Mouse (Mus musculus) lung, embryonic 14.5 days (tissue): ENCODE measurements around the gene Odr4. TPM values are rescaled to one million over a fixed set of nuclear protein-coding genes. Genes with fewer than 3 reads are reported as not detected.

Experiments
- ATAC-seq: fragments of 200-750 bp; cut with Nextera tagmentation; 2 replicates; pipeline ENCODE4 v1.8.0; 2017; ENCODE audit warnings: mild to moderate bottlenecking, moderate TSS enrichment, moderate library complexity; ENCODE audit not compliant: insufficient read depth
- DNase-seq: peaks from one replicate; pipeline ENCODE4 v3.0.0-alpha.2; 2015
- H3K27ac ChIP-seq: fragments of 300-500 bp; sonication (generic); 2 replicates; pipeline ENCODE4 v1.5.1; 2014; ENCODE audit warnings: low read depth, mild to moderate bottlenecking, moderate library complexity
- H3K27me3 ChIP-seq: fragments of 300-500 bp; sonication (generic); 2 replicates; pipeline ENCODE4 v1.6.1; 2014; ENCODE audit warnings: low read length, control low read depth; ENCODE audit not compliant: insufficient read depth
- H3K36me3 ChIP-seq: fragments of 300-500 bp; sonication (generic); 2 replicates; pipeline ENCODE4 v1.6.1; 2014; ENCODE audit warnings: control low read depth; ENCODE audit not compliant: insufficient read depth
- H3K4me1 ChIP-seq: fragments of 300-500 bp; sonication (generic); 2 replicates; pipeline ENCODE4 v1.6.1; 2014; ENCODE audit warnings: antibody characterized with exemption, control low read depth; ENCODE audit not compliant: insufficient read depth
- H3K4me2 ChIP-seq: fragments of 300-500 bp; sonication (generic); 2 replicates; pipeline ENCODE4 v1.6.1; 2014; ENCODE audit warnings: mild to moderate bottlenecking
- H3K4me3 ChIP-seq: fragments of 300-500 bp; sonication (generic); 2 replicates; pipeline ENCODE4 v1.5.1; 2014; ENCODE audit warnings: low read depth, low read length
- H3K9ac ChIP-seq: fragments of 300-500 bp; sonication (generic); 2 replicates; pipeline ENCODE4 v1.6.1; 2014
- H3K9me3 ChIP-seq: fragments of 300-500 bp; sonication (generic); 2 replicates; pipeline ENCODE4 v1.6.1; 2016; ENCODE audit warnings: low read depth, low read length, control low read depth
- CTCF ChIP-seq: IDR thresholded peaks from 2 replicates; pipeline ENCODE4 v1.5.1; 2016; ENCODE audit warnings: antibody characterized with exemption, low read depth
- WGBS: fragments of 180-500 bp; shearing (Covaris S2); extraction: QIAGEN DNeasy Blood & Tissue Kit; methylation state at CpG from one replicate; pipeline ENCODE4 v1.1.7; 2014; 5-methylcytosine and 5-hydroxymethylcytosine counted together
- polyA plus RNA-seq: library from polyadenylated mRNA; unstranded; fragments of >200 nt; fragmentation: Nextera tagmentation; extraction: Ambion mirVana; gene quantifications from 2 replicates; pipeline ENCODE4 v1.2.1, GENCODE M21; 2014

The Odr4 gene
- polyA plus RNA-seq, result 36.2 and 40.0 TPM in 2 replicates

GRCm38 (mm10) chr1:150392638-150393487 lies at the start of gene Odr4, which contains the start of gene Tpr:
Gene Odr4, minus strand, starts transcription at chr1:150393080.
Gene Tpr, plus strand, starts transcription at chr1:150392838.
- peak; percentile 97 for ATAC-seq
- TF ChIP-seq CTCF, result peak; percentile 77
- WGBS, result under 1% methylated on average over 70 of the region's 76 CpGs

DNA sequence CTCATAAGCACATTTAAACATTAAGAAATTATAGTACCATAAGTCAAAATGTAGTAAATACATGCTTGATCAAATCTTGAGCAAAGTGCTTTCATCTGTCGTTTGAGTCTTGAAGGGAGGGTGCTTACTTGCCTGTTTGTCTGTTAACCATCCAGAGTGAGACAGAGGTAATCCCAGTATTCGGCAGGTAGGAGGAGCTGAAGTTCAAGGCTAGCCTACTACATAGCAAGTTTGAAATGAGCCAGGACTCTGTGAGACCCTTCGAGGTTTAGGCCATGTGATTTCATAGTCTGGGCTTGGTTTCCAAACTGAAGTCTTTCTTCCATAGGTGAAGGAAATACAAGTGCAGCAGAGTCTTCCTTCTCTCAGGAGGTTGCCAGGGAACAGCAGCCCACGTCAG lies 48.9 kb upstream of the Odr4 start:
- TF ChIP-seq CTCF, result no peak
- H3K36me3 ChIP-seq, result peaks cover 79% of the 10 kb centered on the region
- no peaks in the 10 kb centered on the region for H3K27me3 ChIP-seq
- 78% methylated on average over 4 of the region's 4 CpGs for WGBS
- ATAC-seq, result no peak
- no peaks in the 10 kb centered on the region for H3K4me1 ChIP-seq
- H3K27ac ChIP-seq, result no peak overlapping the region
- H3K9me3 ChIP-seq, result no peaks in the 10 kb centered on the region
- DNase-seq, result no peak
- H3K4me2 ChIP-seq, result no peak overlapping the region
- no peak overlapping the region for H3K4me3 ChIP-seq
- no peak overlapping the region for H3K9ac ChIP-seq

More at GRCm38 (mm10) chr1:150392638-150393487, at the start of gene Odr4, which contains the start of gene Tpr:
- Histone ChIP-seq H3K4me3 (peak within 1 kb of the TSS; percentile 83), H3K36me3 (peaks cover 39% of the 10 kb centered on the region), H3K9ac (peak within 1 kb of the TSS; percentile 87), H3K9me3 (no peaks in the 10 kb centered on the region), H3K27me3 (no peaks in the 10 kb centered on the region), H3K4me2 (peak within 1 kb of the TSS; percentile 67), H3K4me1 (no peaks in the 10 kb centered on the region), H3K27ac (peak within 1 kb of the TSS; percentile 94)
- peak; percentile 100 for DNase-seq

DNA sequence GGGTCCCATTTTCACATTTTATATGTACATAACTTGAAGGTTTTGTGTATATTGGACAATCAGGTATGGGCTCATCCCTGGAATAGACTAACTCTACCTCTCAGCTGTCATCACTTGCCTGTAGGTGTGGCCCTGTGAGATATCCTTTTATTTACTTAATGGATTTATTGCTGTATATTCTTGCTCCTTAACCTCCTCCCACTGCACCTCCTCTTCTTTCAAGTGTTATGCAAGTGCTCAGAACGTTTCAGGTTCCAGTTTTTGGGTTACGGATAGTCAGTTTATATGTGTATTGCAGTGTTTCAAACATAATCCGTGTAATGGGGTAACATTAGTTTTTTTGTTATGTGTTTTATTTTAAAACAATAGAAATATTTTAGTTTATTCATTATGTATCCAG lies 45.8 kb upstream of the Odr4 start:
- no peak overlapping the region for H3K4me3 ChIP-seq
- no peak overlapping the region for H3K9ac ChIP-seq
- no peaks in the 10 kb centered on the region for H3K9me3 ChIP-seq
- DNase-seq (no peak), ATAC-seq (no peak)
- H3K27me3 ChIP-seq, result no peaks in the 10 kb centered on the region
- TF ChIP-seq CTCF, result no peak
- no peaks in the 10 kb centered on the region for H3K4me1 ChIP-seq
- H3K4me2 ChIP-seq, result no peak overlapping the region
- no peak overlapping the region for H3K27ac ChIP-seq
- peaks cover 78% of the 10 kb centered on the region for H3K36me3 ChIP-seq
- 88% methylated on average over 3 of the region's 3 CpGs for WGBS

DNA sequence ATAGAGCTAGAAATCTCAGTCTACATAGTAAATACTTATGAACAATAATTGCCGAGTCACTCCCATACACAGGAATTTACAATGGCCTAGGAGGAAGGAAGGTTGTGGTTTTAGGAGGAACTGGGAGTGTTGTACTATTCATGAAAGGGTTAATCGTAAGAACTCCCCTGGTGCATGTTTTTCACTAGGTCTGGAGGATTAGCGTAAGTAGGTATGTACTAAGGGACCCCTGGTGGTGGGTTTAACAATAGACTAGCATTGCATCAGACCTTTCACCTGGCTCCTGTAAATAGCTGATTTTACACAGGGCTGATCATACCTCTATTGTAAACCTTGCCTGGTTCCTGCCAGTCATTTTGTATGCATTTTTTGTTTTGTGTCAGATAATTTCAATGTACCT lies 33.3 kb upstream of the Odr4 start:
- no peak overlapping the region for H3K9ac ChIP-seq
- no peak overlapping the region for H3K4me2 ChIP-seq
- DNase-seq (no peak), ATAC-seq (no peak)
- 0 out of 2 replicates have a peak, but pooled peaks have one; percentile 9 for TF ChIP-seq CTCF
- H3K4me3 ChIP-seq, result no peak overlapping the region
- H3K27ac ChIP-seq, result no peak overlapping the region
- WGBS, result 72% methylated on average over 3 of the region's 3 CpGs
- H3K9me3 ChIP-seq, result no peaks in the 10 kb centered on the region
- peaks cover 90% of the 10 kb centered on the region for H3K36me3 ChIP-seq
- no peaks in the 10 kb centered on the region for H3K4me1 ChIP-seq
- H3K27me3 ChIP-seq, result no peaks in the 10 kb centered on the region

DNA sequence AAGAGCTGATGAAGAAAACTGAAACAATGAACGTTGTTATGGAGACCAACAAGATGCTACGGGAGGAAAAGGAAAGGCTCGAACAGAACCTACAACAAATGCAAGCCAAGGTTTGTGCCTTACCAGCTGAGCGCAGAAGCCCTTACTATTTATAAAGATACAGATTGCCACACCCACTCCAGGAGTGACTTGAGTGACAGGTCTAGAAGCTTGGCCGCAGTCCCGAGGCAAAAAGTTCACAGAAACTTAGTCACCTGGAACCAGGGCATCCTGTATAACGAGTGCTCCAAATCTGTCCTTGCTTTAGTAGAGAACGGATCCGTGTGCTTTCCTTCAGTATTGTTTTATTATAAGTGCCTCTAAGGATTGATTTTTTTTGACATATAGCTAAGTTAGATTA lies 32.8 kb upstream of the Odr4 start:
- Histone ChIP-seq H3K27me3 (no peaks in the 10 kb centered on the region), H3K27ac (no peak overlapping the region), H3K4me3 (no peak overlapping the region), H3K4me2 (no peak overlapping the region), H3K4me1 (no peaks in the 10 kb centered on the region), H3K9ac (no peak overlapping the region), H3K36me3 (peaks cover 87% of the 10 kb centered on the region), H3K9me3 (no peaks in the 10 kb centered on the region)
- 84% methylated on average over 9 of the region's 9 CpGs for WGBS
- DNase-seq (no peak), ATAC-seq (no peak)
- no peak for TF ChIP-seq CTCF

- Histone ChIP-seq H3K36me3 (peaks cover 79% of the 10 kb centered on the region), H3K4me1 (no peaks in the 10 kb centered on the region), H3K4me2 (no peak overlapping the region), H3K27me3 (no peaks in the 10 kb centered on the region), H3K9me3 (no peaks in the 10 kb centered on the region), H3K9ac (no peak overlapping the region), H3K4me3 (no peak overlapping the region), H3K27ac (no peak overlapping the region)
- TF ChIP-seq CTCF, result no peak
- DNase-seq, result no peak
- WGBS, result 93% methylated on average over 4 of the region's 4 CpGs
- no peak for ATAC-seq
Measured at GRCm38 (mm10) chr1:150418426-150418825, 25.5 kb upstream of the Odr4 start.

GRCm38 (mm10) chr1:150416006-150416405 lies 23.1 kb upstream of the Odr4 start:
- Histone ChIP-seq H3K9me3 (no peaks in the 10 kb centered on the region), H3K27me3 (no peaks in the 10 kb centered on the region), H3K4me2 (no peak overlapping the region), H3K9ac (no peak overlapping the region), H3K4me3 (no peak overlapping the region), H3K4me1 (no peaks in the 10 kb centered on the region), H3K36me3 (peaks cover 79% of the 10 kb centered on the region), H3K27ac (no peak overlapping the region)
- TF ChIP-seq CTCF, result no peak
- DNase-seq (no peak), ATAC-seq (no peak)
- 90% methylated on average over 3 of the region's 3 CpGs for WGBS
